Comparison of ENCODE assay signal across 12 mouse cellular contexts in genomic region chr13:57146708-57147107, GRCm38 (mm10).
"Had no signal": no experiment of that assay in that cellular context is flagged by ENCODE, and none has a peak within 500 bp of the region (broad histone marks: within the 10 kb centered on the region; RNA-seq: fewer than 3 reads in every experiment).

No protein-coding gene starts in this region.

- H3K36me3 ChIP-seq: liver, embryonic 12.5 days; lung, embryonic 15.5 days; midbrain, embryonic 12.5 days; neural tube, embryonic 13.5 days had no signal

- H3K4me2 ChIP-seq: liver, embryonic 12.5 days; lung, embryonic 15.5 days; midbrain, embryonic 12.5 days; neural tube, embryonic 13.5 days had no signal

- H3K4me1 ChIP-seq: liver, embryonic 12.5 days had no signal

- ATAC-seq: liver, embryonic 12.5 days; midbrain, embryonic 16.5 days had no signal

- DNase-seq: kidney, postnatal 10 days; kidney, postnatal 4 days; lung, postnatal 14 days; right cerebral cortex, postnatal 14 days; thymus, adult 18-20 months; thymus, postnatal 14 days had no signal

- H3K9me3 ChIP-seq: liver, embryonic 12.5 days; lung, embryonic 15.5 days; midbrain, embryonic 12.5 days; neural tube, embryonic 13.5 days had no signal

- H3K9ac ChIP-seq: liver, embryonic 12.5 days; lung, embryonic 15.5 days; midbrain, embryonic 12.5 days; neural tube, embryonic 13.5 days had no signal

- H3K27ac ChIP-seq: layer of hippocampus, adult 2 months; liver, embryonic 12.5 days; lung, embryonic 15.5 days; midbrain, embryonic 12.5 days; neural tube, embryonic 13.5 days had no signal

- H3K27me3 ChIP-seq: liver, embryonic 12.5 days; lung, embryonic 15.5 days; midbrain, embryonic 12.5 days; neural tube, embryonic 13.5 days had no signal

- H3K4me3 ChIP-seq: layer of hippocampus, adult 2 months; liver, embryonic 12.5 days; lung, embryonic 15.5 days; midbrain, embryonic 12.5 days; neural tube, embryonic 13.5 days had no signal
